Mouse (Mus musculus): Measurements from ENCODE around the gene Grhl3. TPM values are rescaled to one million over a fixed set of nuclear protein-coding genes. Genes with fewer than 3 reads are reported as not detected.

Gene Grhl3
- polyA plus RNA-seq, 1 experiment from 2014 or later = 4.2 TPM

- Histone ChIP-seq H3K9ac (ENCODE audit: low read length) (no peak overlapping the region), H3K4me3 (ENCODE audit: low read depth, low read length) (peak overlapping the region; percentile 62), H3K4me1 (ENCODE audit: control insufficient read depth, insufficient read depth, low read length) (peaks cover 2% of the 10 kb centered on the region; the same call in 1 of the 2 replicates), H3K27me3 (ENCODE audit: control insufficient read depth, insufficient read depth, low read length) (no peaks in the 10 kb centered on the region), H3K36me3 (ENCODE audit: control insufficient read depth, insufficient read depth, low read length) (no peaks in the 10 kb centered on the region), H3K27ac (ENCODE audit: low read depth, low read length) (no peak overlapping the region), H3K9me3 (ENCODE audit: control insufficient read depth, low read length) (no peaks in the 10 kb centered on the region), H3K4me2 (ENCODE audit: low read depth) (peak overlapping the region; percentile 97)
- DNase-seq (ENCODE audit: low spot score) (no peak), ATAC-seq (ENCODE audit: insufficient read depth, low FRiP score, low TSS enrichment) (no peak)
- 14% methylated on average over 9 of the region's 9 CpGs for WGBS
Observed at GRCm38 (mm10) chr4:135495397-135495791, 78.0 kb downstream of the Grhl3 start.

- ATAC-seq (ENCODE audit: insufficient read depth, low FRiP score, low TSS enrichment) = peak; percentile 88
- Histone ChIP-seq H3K27ac (ENCODE audit: low read depth, low read length) (no peak within 1 kb of the TSS), H3K36me3 (ENCODE audit: control insufficient read depth, insufficient read depth, low read length) (no peaks in the 10 kb centered on the region), H3K27me3 (ENCODE audit: control insufficient read depth, insufficient read depth, low read length) (no peaks in the 10 kb centered on the region), H3K4me1 (ENCODE audit: control insufficient read depth, insufficient read depth, low read length) (peaks cover 2% of the 10 kb centered on the region; the same call in 1 of the 2 replicates), H3K4me3 (ENCODE audit: low read depth, low read length) (peak within 1 kb of the TSS; percentile 62), H3K4me2 (ENCODE audit: low read depth) (peak within 1 kb of the TSS; percentile 97), H3K9me3 (ENCODE audit: control insufficient read depth, low read length) (no peaks in the 10 kb centered on the region), H3K9ac (ENCODE audit: low read length) (peak within 1 kb of the TSS; percentile 8)
- peak; percentile 90 for DNase-seq (ENCODE audit: low spot score)
- WGBS = under 1% methylated on average over 53 of the region's 53 CpGs
Observed at GRCm38 (mm10) chr4:135494521-135495396, 78.7 kb downstream of the Grhl3 start, which contains the start of the genes Stpg1 and Nipal3. TSS of gene Stpg1 (plus strand) at chr4:135494790. TSS of gene Nipal3 (minus strand) at chr4:135495038.

DNA sequence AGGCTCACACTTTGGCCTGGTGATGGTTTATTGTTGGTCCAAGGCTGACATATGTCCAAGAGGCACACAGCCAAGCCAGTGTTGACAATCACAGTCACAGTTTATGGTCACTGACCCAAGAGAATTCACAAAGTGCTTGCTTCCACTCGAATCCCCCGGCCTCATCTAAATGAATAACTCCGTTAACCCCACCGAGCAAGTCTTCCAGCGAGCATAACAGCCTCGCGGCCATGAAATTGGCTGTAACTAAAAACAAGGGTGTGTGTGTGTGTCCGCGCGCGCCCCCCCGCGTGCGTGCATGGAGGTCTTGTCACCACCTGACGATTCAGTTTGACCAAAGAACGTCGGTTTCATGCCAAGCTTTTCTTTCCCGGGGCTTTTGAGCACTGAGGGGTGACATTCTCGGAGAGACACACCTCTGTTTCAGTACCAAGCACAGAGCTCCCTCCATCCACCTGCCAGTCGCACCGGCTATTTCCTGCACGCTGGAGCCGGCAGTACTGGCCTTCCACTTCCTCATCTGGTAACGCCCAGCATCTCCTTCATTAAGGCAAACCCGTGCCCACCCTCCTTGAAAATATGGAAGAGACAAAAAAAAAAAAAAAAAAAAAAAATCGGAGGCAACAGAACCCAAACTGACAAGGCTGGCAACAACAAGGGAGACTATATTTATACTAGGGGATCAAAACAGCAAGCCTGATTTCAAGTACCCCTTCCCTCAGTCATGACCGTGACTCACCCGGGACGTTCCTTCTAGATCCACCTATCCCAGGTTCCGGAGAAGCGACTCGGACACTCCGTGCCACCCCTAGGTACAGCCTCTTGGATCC lies 79.5 kb downstream of the Grhl3 start:
- 3% methylated on average over 33 of the region's 33 CpGs for WGBS
- peak overlapping the region; percentile 62 for H3K4me3 ChIP-seq (ENCODE audit: low read depth, low read length)
- peaks cover 2% of the 10 kb centered on the region; the same call in 1 of the 2 replicates for H3K4me1 ChIP-seq (ENCODE audit: control insufficient read depth, insufficient read depth, low read length)
- no peaks in the 10 kb centered on the region for H3K9me3 ChIP-seq (ENCODE audit: control insufficient read depth, low read length)
- H3K36me3 ChIP-seq (ENCODE audit: control insufficient read depth, insufficient read depth, low read length) = no peaks in the 10 kb centered on the region
- H3K9ac ChIP-seq (ENCODE audit: low read length) = no peak overlapping the region; the same call in 1 of the 2 replicates
- H3K4me2 ChIP-seq (ENCODE audit: low read depth) = peak overlapping the region; percentile 97
- peak; percentile 45 for DNase-seq (ENCODE audit: low spot score)
- H3K27me3 ChIP-seq (ENCODE audit: control insufficient read depth, insufficient read depth, low read length) = no peaks in the 10 kb centered on the region
- H3K27ac ChIP-seq (ENCODE audit: low read depth, low read length) = no peak overlapping the region
- no peak for ATAC-seq (ENCODE audit: insufficient read depth, low FRiP score, low TSS enrichment)

DNA sequence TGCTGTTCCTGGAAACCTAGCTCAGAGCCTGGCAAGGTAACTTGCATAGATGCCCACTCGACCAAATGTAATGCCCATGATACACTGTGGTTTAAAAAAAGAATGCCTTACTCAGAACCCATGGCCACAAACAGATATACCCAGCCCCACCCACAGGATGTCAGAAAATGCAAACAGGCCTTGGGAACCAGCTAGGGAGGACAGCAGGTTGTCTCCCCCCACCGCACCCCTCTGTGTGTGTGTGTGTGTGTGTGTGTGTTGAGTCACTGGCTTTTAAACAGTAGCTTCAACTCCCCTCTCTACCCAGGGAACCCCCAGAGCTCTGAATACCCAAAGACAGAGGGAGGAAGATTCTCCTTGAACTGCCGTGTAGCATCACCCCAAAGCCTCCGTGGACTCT lies 80.2 kb downstream of the Grhl3 start:
- no peak for ATAC-seq (ENCODE audit: insufficient read depth, low FRiP score, low TSS enrichment)
- Histone ChIP-seq H3K4me3 (ENCODE audit: low read depth, low read length) (peak overlapping the region; percentile 62), H3K9ac (ENCODE audit: low read length) (no peak overlapping the region)

More for the DNA sequence above, 80.2 kb downstream of the Grhl3 start:
- 65% methylated on average over 4 of the region's 4 CpGs for WGBS
- Histone ChIP-seq H3K36me3 (ENCODE audit: control insufficient read depth, insufficient read depth, low read length) (no peaks in the 10 kb centered on the region), H3K4me2 (ENCODE audit: low read depth) (peak overlapping the region; percentile 97), H3K4me1 (ENCODE audit: control insufficient read depth, insufficient read depth, low read length) (peaks cover 2% of the 10 kb centered on the region; the same call in 1 of the 2 replicates), H3K9me3 (ENCODE audit: control insufficient read depth, low read length) (no peaks in the 10 kb centered on the region), H3K27me3 (ENCODE audit: control insufficient read depth, insufficient read depth, low read length) (no peaks in the 10 kb centered on the region), H3K27ac (ENCODE audit: low read depth, low read length) (no peak overlapping the region)
- no peak for DNase-seq (ENCODE audit: low spot score)

Small RNA genes within 50 kb of the gene (microRNA-seq; reads per million reads assigned to microRNA genes)
- not detected for gene Gm25317

Other genes starting within 250 kb of the Grhl3 start
- gene Srrm1, start 220.3 kb downstream of the Grhl3 start, polyA plus RNA-seq (2014; fragmentation: Nextera tagmentation; extraction: Ambion mirVana) = 168 and 191 TPM in 2 replicates
- 0.97 and 1.5 TPM in 2 replicates for gene Ncmap, start 175.4 kb downstream of the Grhl3 start, polyA plus RNA-seq (2014; fragmentation: Nextera tagmentation; extraction: Ambion mirVana)
- 12.5 and 13.0 TPM in 2 replicates for gene Rcan3, start 139.8 kb downstream of the Grhl3 start, polyA plus RNA-seq (2014; fragmentation: Nextera tagmentation; extraction: Ambion mirVana)
- gene Stpg1, start 78.8 kb downstream of the Grhl3 start, polyA plus RNA-seq (2014; fragmentation: Nextera tagmentation; extraction: Ambion mirVana) = 0.37 and 0.72 TPM in 2 replicates
- 2.1 and 4.4 TPM in 2 replicates for gene Nipal3, start 78.6 kb downstream of the Grhl3 start, polyA plus RNA-seq (2014; fragmentation: Nextera tagmentation; extraction: Ambion mirVana)
- 0.05 and 0.16 TPM in 2 replicates for gene Ifnlr1, start 112.7 kb upstream of the Grhl3 start, polyA plus RNA-seq (2014; fragmentation: Nextera tagmentation; extraction: Ambion mirVana)
- not detected in 2 replicates for gene Il22ra1, start 154.5 kb upstream of the Grhl3 start, polyA plus RNA-seq (2014; fragmentation: Nextera tagmentation; extraction: Ambion mirVana)
- 0.62 and 0.93 TPM in 2 replicates for gene Myom3, start 186.1 kb upstream of the Grhl3 start, polyA plus RNA-seq (2014; fragmentation: Nextera tagmentation; extraction: Ambion mirVana)

Data from neural tube, embryonic 11.5 days (tissue).